Mouse (Mus musculus): ENCODE results near the gene Glipr2. TPM values are rescaled to one million over a fixed set of nuclear protein-coding genes. Genes with fewer than 3 reads are reported as not detected.
A peak's percentile ranks its signal among the peaks of the same experiment; 100 is the strongest.

Gene Glipr2
- polyA plus RNA-seq, 1 experiment from 2014 or later = 79.1 TPM

DNA sequence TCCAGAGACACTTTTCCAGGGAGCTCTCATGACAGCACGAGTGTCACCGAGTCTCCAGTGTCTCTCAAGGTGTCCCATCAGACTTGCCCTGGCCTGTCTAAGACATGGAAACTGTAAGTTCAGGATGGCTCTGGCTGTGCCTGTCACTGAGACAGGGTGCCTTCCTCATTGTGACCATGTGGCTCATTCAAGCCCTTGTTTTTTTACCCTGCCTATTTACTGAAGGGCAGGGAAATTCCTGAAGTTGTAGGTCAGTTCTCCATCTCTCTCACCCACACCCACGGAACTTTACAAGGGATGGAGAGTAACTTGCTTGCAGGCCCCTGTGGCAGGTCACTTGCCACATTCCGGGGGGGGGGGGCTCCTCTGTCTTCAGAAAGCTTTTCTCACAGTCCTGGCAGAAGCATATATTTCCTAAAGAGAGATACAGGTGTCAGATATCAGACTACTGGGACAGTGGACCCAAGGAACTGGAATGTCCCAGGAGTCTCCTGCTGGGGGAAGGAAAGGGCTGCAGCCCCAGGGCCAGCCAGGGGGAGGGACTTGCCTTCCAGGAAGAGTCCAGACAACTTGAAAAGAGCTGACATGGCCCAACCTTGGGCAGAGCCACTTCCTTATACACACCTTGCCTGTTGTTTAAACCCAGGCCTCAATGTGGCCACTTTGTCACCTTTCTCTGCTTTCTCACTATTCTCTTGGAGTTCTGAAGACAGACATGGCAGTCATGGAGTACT, 7.9 kb downstream of the Glipr2 start:
- no peak for ATAC-seq (replicated peaks; ENCODE audit: low FRiP score)
- H3K9ac ChIP-seq (ENCODE audit: low read length) = no peak overlapping the region
- peaks cover 3% of the 10 kb centered on the region; the same call in 1 of the 2 replicates for H3K4me1 ChIP-seq (replicated peaks; ENCODE audit: control insufficient read depth, insufficient read depth, low read length)
- no peak overlapping the region for H3K4me2 ChIP-seq (ENCODE audit: low read depth, low read length, severe bottlenecking)
- H3K27ac ChIP-seq (ENCODE audit: low read depth, low read length) = no peak overlapping the region
- H3K9me3 ChIP-seq (ENCODE audit: control insufficient read depth, low read length) = no peaks in the 10 kb centered on the region
- 55% methylated on average over 4 of the region's 4 CpGs for WGBS
- no peaks in the 10 kb centered on the region for H3K36me3 ChIP-seq (ENCODE audit: control insufficient read depth, insufficient read depth, low read length)
- no peaks in the 10 kb centered on the region for H3K27me3 ChIP-seq (ENCODE audit: control insufficient read depth, insufficient read depth, low read length)
- no peak overlapping the region for H3K4me3 ChIP-seq (ENCODE audit: low read depth, low read length)
- no peak for DNase-seq (ENCODE audit: low spot score)

DNA sequence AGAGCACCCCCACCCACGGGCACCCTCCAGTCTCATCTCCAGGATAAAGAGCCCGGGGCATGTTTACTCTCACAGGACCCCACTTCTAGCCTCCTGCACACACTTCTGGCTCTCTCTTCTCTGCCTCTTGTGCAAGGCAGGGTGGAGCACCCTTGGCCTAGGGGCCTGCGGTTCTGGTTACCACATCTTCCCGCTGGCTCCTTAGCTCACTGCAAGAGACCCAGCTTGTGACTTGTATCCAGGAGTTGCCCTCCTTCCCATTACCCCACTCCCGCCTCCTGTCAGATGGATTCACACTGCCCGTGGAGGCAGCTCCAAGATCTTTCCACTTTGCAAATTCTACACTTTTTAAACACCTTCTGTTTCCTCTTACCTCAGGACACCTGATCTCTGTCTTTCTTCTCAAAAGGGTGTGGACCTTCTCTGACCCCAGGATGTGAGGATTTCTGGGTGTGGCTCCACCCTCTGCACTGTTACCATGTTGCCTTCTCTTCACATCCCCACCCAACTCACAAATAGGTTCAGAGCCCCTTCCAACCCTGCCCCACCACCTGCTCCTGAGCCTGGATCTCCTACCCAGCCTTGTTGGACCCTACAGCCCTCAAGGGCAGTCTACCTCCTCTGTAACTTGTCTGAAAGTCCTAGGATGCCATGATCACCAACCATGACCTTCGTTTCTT, 8.8 kb downstream of the Glipr2 start:
- H3K4me2 ChIP-seq (ENCODE audit: low read depth, low read length, severe bottlenecking) = no peak overlapping the region
- no peak for DNase-seq (ENCODE audit: low spot score)
- no peaks in the 10 kb centered on the region for H3K9me3 ChIP-seq (ENCODE audit: control insufficient read depth, low read length)
- H3K27ac ChIP-seq (ENCODE audit: low read depth, low read length) = no peak overlapping the region
- H3K36me3 ChIP-seq (ENCODE audit: control insufficient read depth, insufficient read depth, low read length) = no peaks in the 10 kb centered on the region
- 82% methylated on average over 7 of the region's 7 CpGs for WGBS
- ATAC-seq (replicated peaks; ENCODE audit: low FRiP score) = no peak
- no peak overlapping the region for H3K9ac ChIP-seq (ENCODE audit: low read length)
- peaks cover 3% of the 10 kb centered on the region; the same call in 1 of the 2 replicates for H3K4me1 ChIP-seq (replicated peaks; ENCODE audit: control insufficient read depth, insufficient read depth, low read length)
- no peaks in the 10 kb centered on the region for H3K27me3 ChIP-seq (ENCODE audit: control insufficient read depth, insufficient read depth, low read length)
- no peak overlapping the region for H3K4me3 ChIP-seq (ENCODE audit: low read depth, low read length)

DNA sequence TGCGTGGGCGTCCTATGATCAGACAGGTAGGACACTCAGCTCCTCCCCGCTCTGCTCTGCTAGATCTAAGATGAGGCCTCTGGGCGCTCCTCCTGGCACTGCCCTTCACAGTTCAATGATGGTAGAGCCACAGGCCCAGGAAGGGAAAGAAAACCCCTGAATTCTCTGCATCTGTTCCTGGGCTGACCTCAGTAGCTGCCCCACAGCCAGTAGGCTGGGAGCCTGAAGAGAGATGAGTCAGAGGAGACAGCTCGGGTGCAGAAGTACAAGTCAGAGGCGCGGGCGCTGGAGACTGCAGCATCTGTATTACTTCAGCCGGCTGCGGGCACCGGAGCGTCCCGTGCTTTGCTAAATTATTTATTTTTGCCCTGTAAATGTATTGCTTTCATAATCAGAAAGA, 11.4 kb downstream of the Glipr2 start:
- H3K36me3 ChIP-seq (ENCODE audit: control insufficient read depth, insufficient read depth, low read length) = no peaks in the 10 kb centered on the region
- H3K9me3 ChIP-seq (ENCODE audit: control insufficient read depth, low read length) = no peaks in the 10 kb centered on the region
- no peak for DNase-seq (ENCODE audit: low spot score)
- H3K9ac ChIP-seq (ENCODE audit: low read length) = no peak overlapping the region
- 47% methylated on average over 13 of the region's 13 CpGs for WGBS
- no peak overlapping the region for H3K4me2 ChIP-seq (ENCODE audit: low read depth, low read length, severe bottlenecking)
- H3K4me1 ChIP-seq (replicated peaks; ENCODE audit: control insufficient read depth, insufficient read depth, low read length) = peaks cover 10% of the 10 kb centered on the region
- no peak for ATAC-seq (replicated peaks; ENCODE audit: low FRiP score)
- no peak overlapping the region for H3K27ac ChIP-seq (ENCODE audit: low read depth, low read length)
- no peak overlapping the region for H3K4me3 ChIP-seq (ENCODE audit: low read depth, low read length)
- no peaks in the 10 kb centered on the region for H3K27me3 ChIP-seq (ENCODE audit: control insufficient read depth, insufficient read depth, low read length)

DNA sequence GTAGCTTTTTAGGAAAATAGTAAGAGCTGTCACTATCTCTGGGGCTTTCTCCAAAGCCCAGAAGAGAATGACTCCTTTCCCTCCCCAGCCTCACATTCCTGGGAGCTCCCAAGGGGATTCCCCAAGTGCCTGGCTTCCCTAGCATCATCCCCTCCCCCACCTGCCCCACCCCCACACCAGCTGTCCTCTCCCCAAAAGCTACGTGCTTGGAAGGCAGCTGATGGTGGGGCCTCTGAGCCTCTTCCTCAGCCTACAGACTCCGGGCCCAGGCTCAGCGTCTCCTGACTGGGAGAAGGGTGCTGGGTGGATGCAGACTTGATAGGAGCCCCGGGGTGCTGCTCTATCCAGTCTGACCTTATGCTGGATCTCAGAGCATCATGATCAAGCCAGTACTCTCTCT, 12.2 kb downstream of the Glipr2 start:
- DNase-seq (ENCODE audit: low spot score) (peak; percentile 62), ATAC-seq (replicated peaks; ENCODE audit: low FRiP score) (peak; percentile 64; the same call in 1 of the 2 replicates)
- Histone ChIP-seq H3K9ac (ENCODE audit: low read length) (no peak overlapping the region), H3K4me3 (ENCODE audit: low read depth, low read length) (no peak overlapping the region), H3K27me3 (ENCODE audit: control insufficient read depth, insufficient read depth, low read length) (no peaks in the 10 kb centered on the region), H3K9me3 (ENCODE audit: control insufficient read depth, low read length) (no peaks in the 10 kb centered on the region), H3K4me2 (ENCODE audit: low read depth, low read length, severe bottlenecking) (no peak overlapping the region), H3K27ac (ENCODE audit: low read depth, low read length) (no peak overlapping the region), H3K36me3 (ENCODE audit: control insufficient read depth, insufficient read depth, low read length) (no peaks in the 10 kb centered on the region), H3K4me1 (replicated peaks; ENCODE audit: control insufficient read depth, insufficient read depth, low read length) (peaks cover 8% of the 10 kb centered on the region)
- WGBS = 5% methylated on average over 4 of the region's 4 CpGs

DNA sequence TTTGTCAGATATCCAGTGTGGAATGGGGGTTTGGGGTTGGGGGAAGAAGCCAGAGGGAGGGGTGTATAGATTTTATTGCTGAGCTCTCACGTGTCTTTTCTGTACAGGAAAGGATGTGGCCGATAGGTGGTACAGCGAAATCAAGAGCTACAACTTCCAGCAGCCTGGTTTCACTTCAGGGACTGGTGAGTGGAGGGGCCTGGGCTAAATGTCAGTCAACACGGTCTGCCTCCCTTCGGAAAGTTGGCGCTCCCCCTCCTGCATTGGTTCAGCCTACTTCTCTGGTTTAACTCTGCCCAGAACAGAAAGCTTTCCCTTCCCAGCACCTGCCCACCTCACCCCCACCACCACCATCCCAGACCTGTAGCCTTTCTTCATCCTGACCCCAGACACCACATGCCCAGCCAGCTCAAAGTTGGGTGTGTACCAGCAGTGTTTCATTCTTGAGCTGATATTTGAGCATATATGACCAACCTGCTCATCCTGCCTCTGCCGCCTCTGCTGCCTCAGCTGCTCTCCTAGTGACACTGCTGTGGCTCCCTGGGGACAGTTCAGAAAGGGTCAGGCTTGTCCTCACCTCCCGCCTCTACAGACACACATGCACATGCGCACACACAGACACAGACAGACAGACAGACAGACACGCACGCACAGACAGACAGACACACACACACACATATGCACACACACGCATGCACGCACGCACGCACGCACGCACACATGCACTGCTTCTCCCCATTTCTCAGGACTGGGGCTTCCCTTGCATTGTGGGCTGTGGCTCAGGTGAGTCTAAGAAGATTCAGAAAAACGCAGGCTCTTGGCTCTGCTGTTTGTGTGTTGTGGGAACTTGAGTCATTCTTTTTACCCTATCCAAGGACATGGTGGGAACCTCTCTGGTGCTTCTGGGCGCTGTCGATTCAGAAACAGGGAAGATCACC, 13.5 kb downstream of the Glipr2 start:
- WGBS = 82% methylated on average over 20 of the region's 20 CpGs
- Histone ChIP-seq H3K27me3 (ENCODE audit: control insufficient read depth, insufficient read depth, low read length) (no peaks in the 10 kb centered on the region), H3K4me3 (ENCODE audit: low read depth, low read length) (no peak overlapping the region), H3K27ac (ENCODE audit: low read depth, low read length) (no peak overlapping the region), H3K36me3 (ENCODE audit: control insufficient read depth, insufficient read depth, low read length) (no peaks in the 10 kb centered on the region), H3K9ac (ENCODE audit: low read length) (no peak overlapping the region), H3K9me3 (ENCODE audit: control insufficient read depth, low read length) (no peaks in the 10 kb centered on the region), H3K4me1 (replicated peaks; ENCODE audit: control insufficient read depth, insufficient read depth, low read length) (peaks cover 7% of the 10 kb centered on the region), H3K4me2 (ENCODE audit: low read depth, low read length, severe bottlenecking) (no peak overlapping the region)
- DNase-seq (ENCODE audit: low spot score) (no peak), ATAC-seq (replicated peaks; ENCODE audit: low FRiP score) (no peak)

DNA sequence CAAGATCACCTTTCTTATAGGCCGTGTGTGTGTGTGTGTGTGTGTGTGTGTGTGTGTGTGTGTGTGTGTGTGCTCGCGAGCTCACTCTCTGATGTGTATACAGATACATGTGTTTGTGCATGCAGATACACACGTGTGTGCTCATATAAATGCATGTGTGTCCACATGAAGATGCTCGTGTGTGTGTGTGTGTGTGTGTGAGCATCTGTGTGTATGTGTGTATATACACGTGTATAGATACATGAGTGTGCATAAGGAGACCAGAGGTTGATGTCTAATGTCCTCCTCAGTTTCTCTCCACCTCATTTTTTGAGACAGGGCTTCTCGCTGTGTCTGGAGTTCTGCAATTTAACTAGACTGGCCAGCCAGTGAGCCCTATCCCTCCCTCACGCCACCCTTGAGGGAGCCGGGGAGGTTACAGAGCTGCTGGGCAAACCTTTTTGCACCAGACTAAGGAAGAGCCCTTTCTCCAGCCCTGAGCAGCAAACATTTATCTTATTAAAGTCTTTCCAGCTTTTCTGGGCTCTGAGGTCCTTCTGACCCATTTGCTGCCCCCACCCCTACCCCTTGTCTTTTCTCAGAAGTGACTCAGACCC, 14.4 kb downstream of the Glipr2 start:
- no peaks in the 10 kb centered on the region for H3K27me3 ChIP-seq (ENCODE audit: control insufficient read depth, insufficient read depth, low read length)
- H3K36me3 ChIP-seq (ENCODE audit: control insufficient read depth, insufficient read depth, low read length) = no peaks in the 10 kb centered on the region
- peak overlapping the region; percentile 31; the same call in 1 of the 2 replicates for H3K27ac ChIP-seq (ENCODE audit: low read depth, low read length)
- H3K4me1 ChIP-seq (replicated peaks; ENCODE audit: control insufficient read depth, insufficient read depth, low read length) = peaks cover 7% of the 10 kb centered on the region
- no peaks in the 10 kb centered on the region for H3K9me3 ChIP-seq (ENCODE audit: control insufficient read depth, low read length)
- no peak for ATAC-seq (replicated peaks; ENCODE audit: low FRiP score)
- no peak overlapping the region for H3K4me3 ChIP-seq (ENCODE audit: low read depth, low read length)
- 63% methylated on average over 9 of the region's 9 CpGs for whole genome bisulfite sequencing
- no peak overlapping the region; the same call in 1 of the 2 replicates for H3K4me2 ChIP-seq (ENCODE audit: low read depth, low read length, severe bottlenecking)
- no peak overlapping the region for H3K9ac ChIP-seq (ENCODE audit: low read length)
- no peak for DNase-seq (ENCODE audit: low spot score)

DNA sequence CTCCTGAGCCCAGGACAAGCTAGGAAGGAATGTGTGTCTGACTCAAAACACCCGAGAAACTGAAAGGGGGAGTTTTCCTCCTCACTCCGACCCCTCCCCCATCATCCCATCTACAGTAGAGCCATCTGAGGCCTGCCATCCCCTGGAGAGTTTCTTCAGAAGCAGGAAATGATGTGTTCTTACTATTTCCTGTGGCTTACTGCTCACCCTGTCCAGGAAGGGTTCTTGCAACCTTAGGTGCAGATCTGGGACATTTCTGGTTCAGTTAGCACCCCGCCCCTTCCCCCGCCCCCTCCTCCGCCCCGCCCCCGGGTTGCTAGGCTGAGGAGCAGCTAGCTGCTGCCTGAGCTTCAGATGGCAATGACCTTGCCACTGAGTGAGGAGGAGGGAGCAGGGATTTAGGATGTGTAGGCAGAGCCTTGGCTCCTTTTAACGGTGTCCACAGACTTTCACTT, 15.0 kb downstream of the Glipr2 start:
- peak overlapping the region; percentile 3; the same call in 1 of the 2 replicates for H3K4me2 ChIP-seq (ENCODE audit: low read depth, low read length, severe bottlenecking)
- DNase-seq (ENCODE audit: low spot score) (peak; percentile 81), ATAC-seq (replicated peaks; ENCODE audit: low FRiP score) (peak; percentile 64; the same call in 1 of the 2 replicates)
- H3K36me3 ChIP-seq (ENCODE audit: control insufficient read depth, insufficient read depth, low read length) = no peaks in the 10 kb centered on the region
- H3K27ac ChIP-seq (ENCODE audit: low read depth, low read length) = 0 out of 2 replicates have a peak overlapping the region, but pooled peaks have one; percentile 31
- peaks cover 7% of the 10 kb centered on the region for H3K4me1 ChIP-seq (replicated peaks; ENCODE audit: control insufficient read depth, insufficient read depth, low read length)
- 5% methylated on average over 8 of the region's 8 CpGs for WGBS
- no peaks in the 10 kb centered on the region for H3K9me3 ChIP-seq (ENCODE audit: control insufficient read depth, low read length)
- H3K27me3 ChIP-seq (ENCODE audit: control insufficient read depth, insufficient read depth, low read length) = no peaks in the 10 kb centered on the region
- H3K9ac ChIP-seq (ENCODE audit: low read length) = no peak overlapping the region
- no peak overlapping the region for H3K4me3 ChIP-seq (ENCODE audit: low read depth, low read length)

DNA sequence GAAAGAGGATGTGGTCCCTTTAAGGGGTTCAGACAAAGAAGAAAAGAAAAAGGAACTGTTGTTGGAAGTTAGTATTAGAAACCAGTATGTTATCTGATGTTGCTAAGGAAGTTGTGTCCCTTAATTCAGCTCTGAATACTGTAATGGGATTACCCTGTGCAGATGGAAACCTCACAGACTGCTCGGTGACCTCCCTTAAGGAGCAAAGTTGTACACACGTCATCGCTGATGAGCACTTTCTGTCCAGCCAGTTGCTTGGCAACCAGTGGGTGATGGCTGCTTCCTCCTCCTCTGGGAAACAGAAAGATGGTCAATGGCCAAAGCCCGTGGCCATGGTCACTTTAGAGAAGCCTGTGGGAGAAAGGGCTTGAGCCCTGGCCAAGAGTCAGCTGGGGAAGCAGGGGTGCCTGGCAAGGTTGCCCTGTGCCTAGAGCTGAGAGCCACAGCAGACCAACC, 16.4 kb downstream of the Glipr2 start:
- H3K4me3 ChIP-seq (ENCODE audit: low read depth, low read length) = no peak overlapping the region
- WGBS = 60% methylated on average over 4 of the region's 4 CpGs
- ATAC-seq (replicated peaks; ENCODE audit: low FRiP score) (no peak), DNase-seq (ENCODE audit: low spot score) (no peak)
- no peak overlapping the region for H3K4me2 ChIP-seq (ENCODE audit: low read depth, low read length, severe bottlenecking)
- H3K36me3 ChIP-seq (ENCODE audit: control insufficient read depth, insufficient read depth, low read length) = no peaks in the 10 kb centered on the region
- H3K9ac ChIP-seq (ENCODE audit: low read length) = no peak overlapping the region
- no peaks in the 10 kb centered on the region for H3K27me3 ChIP-seq (ENCODE audit: control insufficient read depth, insufficient read depth, low read length)
- no peaks in the 10 kb centered on the region for H3K9me3 ChIP-seq (ENCODE audit: control insufficient read depth, low read length)
- H3K27ac ChIP-seq (ENCODE audit: low read depth, low read length) = no peak overlapping the region
- H3K4me1 ChIP-seq (replicated peaks; ENCODE audit: control insufficient read depth, insufficient read depth, low read length) = peaks cover 12% of the 10 kb centered on the region

Measured in forebrain, embryonic 11.5 days (tissue).